Mouse (Mus musculus) retina, postnatal 1 day (tissue): ENCODE results near the gene Mpv17.

ENCODE experiments used
- DNase-seq: peaks from one replicate; pipeline ENCODE4 v3.0.0-alpha.2; 2012

The Mpv17 gene

GRCm38 (mm10) chr5:31095711-31096480 lies 58.2 kb downstream of the Mpv17 start:
- no peak for DNase-seq

GRCm38 (mm10) chr5:31094799-31095691 lies 59.0 kb downstream of the Mpv17 start:
- DNase-seq = peak; percentile 75

GRCm38 (mm10) chr5:31094100-31094798 lies 59.8 kb downstream of the Mpv17 start:
- peak; percentile 19 for DNase-seq

- peak; percentile 74 for DNase-seq
Measured at GRCm38 (mm10) chr5:31093151-31094041, 60.7 kb downstream of the Mpv17 start.

- peak; percentile 15 for DNase-seq
Measured at GRCm38 (mm10) chr5:31092231-31092975, 61.6 kb downstream of the Mpv17 start.
